Mouse (Mus musculus): ENCODE measurements around the gene Mapk6.
"Not testable (repeated sequence)": the region's sequence is repeated elsewhere in the genome, so short reads cannot be mapped to it uniquely, and the experiment has no call there.

Mapk6 gene

GRCm38 (mm10) chr9:75378774-75379173 lies 31.0 kb downstream of the Mapk6 start:
- DNase-seq, result no peak

- DNase-seq, result no peak
These were observed 33.4 kb downstream of the Mapk6 start for GRCm38 (mm10) chr9:75376428-75376827.

- peak; percentile 35 for DNase-seq
These were observed 34.2 kb downstream of the Mapk6 start for GRCm38 (mm10) chr9:75375606-75376005.

GRCm38 (mm10) chr9:75368779-75369178 lies 41.0 kb downstream of the Mapk6 start:
- no peak for DNase-seq

GRCm38 (mm10) chr9:75366191-75366590 lies 43.6 kb downstream of the Mapk6 start:
- DNase-seq, result no peak

- no peak for DNase-seq
These were observed 44.6 kb downstream of the Mapk6 start for GRCm38 (mm10) chr9:75365195-75365594.

- DNase-seq, result not testable (repeated sequence)
These were observed 46.1 kb downstream of the Mapk6 start for GRCm38 (mm10) chr9:75363702-75364101.

- no peak for DNase-seq
These were observed 46.8 kb downstream of the Mapk6 start for GRCm38 (mm10) chr9:75363001-75363400.

- no peak for DNase-seq
These were observed 47.6 kb downstream of the Mapk6 start for GRCm38 (mm10) chr9:75362201-75362600.

- DNase-seq, result peak; percentile 65
These were observed 48.1 kb downstream of the Mapk6 start for GRCm38 (mm10) chr9:75361699-75362098.

- DNase-seq, result no peak
These were observed 52.6 kb downstream of the Mapk6 start for GRCm38 (mm10) chr9:75357087-75357654.

- no peak for DNase-seq
These were observed 54.0 kb downstream of the Mapk6 start for GRCm38 (mm10) chr9:75355783-75356182.

GRCm38 (mm10) chr9:75353094-75353493 lies 56.7 kb downstream of the Mapk6 start:
- no peak for DNase-seq

- DNase-seq, result no peak
These were observed 61.2 kb downstream of the Mapk6 start for GRCm38 (mm10) chr9:75348641-75349040.

GRCm38 (mm10) chr9:75348066-75348465 lies 61.7 kb downstream of the Mapk6 start:
- DNase-seq, result no peak

- DNase-seq, result no peak
These were observed 62.3 kb downstream of the Mapk6 start, which contains the start of gene Bcl2l10 for GRCm38 (mm10) chr9:75347458-75347857. Gene Bcl2l10 (plus strand): TSS chr9:75347758.

- no peak for DNase-seq
These were observed 67.4 kb downstream of the Mapk6 start for GRCm38 (mm10) chr9:75342433-75342832.

- DNase-seq, result no peak
These were observed 71.8 kb downstream of the Mapk6 start for GRCm38 (mm10) chr9:75338016-75338415.

GRCm38 (mm10) chr9:75334440-75334839 lies 75.4 kb downstream of the Mapk6 start:
- DNase-seq, result no peak

- DNase-seq, result no peak
These were observed 79.0 kb downstream of the Mapk6 start for GRCm38 (mm10) chr9:75330821-75331220.

GRCm38 (mm10) chr9:75328047-75328446 lies 81.8 kb downstream of the Mapk6 start:
- no peak for DNase-seq

- peak; percentile 78 for DNase-seq
These were observed 87.5 kb downstream of the Mapk6 start for GRCm38 (mm10) chr9:75322099-75322885.

GRCm38 (mm10) chr9:75319365-75319764 lies 90.4 kb downstream of the Mapk6 start:
- peak; percentile 66 for DNase-seq
